ENCODE assay signal across 8 mouse cellular contexts in the genomic region with DNA sequence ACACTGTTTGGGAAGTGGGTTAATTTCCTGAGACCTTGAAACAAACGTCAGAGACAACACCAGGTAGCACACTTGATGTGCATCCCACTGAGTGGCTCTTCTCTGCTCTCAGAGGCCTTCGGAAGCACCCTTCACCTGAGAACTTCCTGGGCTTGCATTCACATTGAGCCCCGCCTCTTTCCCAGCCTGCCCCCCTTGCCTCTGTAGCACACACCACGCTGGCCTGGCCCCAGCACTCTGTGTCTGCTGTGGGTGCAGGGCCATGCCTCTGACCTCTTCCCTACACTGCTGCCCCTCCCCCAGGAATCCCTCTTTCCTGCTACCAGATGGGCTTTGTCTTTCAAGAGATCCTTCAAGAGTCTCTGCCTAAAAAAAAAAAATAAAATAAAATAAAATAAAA. TPM values are rescaled to one million over a fixed set of nuclear protein-coding genes. Genes with fewer than 3 reads are reported as not detected.
A peak's percentile ranks its signal among the peaks of the same experiment; 100 is the strongest.
DNase-seq lines count a peak whose midpoint lies in the region; ATAC-seq lines count a peak whose summit lies in the region.

No protein-coding gene starts in this region.

- no peaks in the 10 kb centered on the region for H3K9me3 ChIP-seq in hindbrain, embryonic 11.5 days (ENCODE audit: control insufficient read depth, low read length)
- no peaks in the 10 kb centered on the region for H3K9me3 ChIP-seq in hindbrain, embryonic 13.5 days

- H3K4me1 ChIP-seq in hindbrain, embryonic 11.5 days (replicated peaks; ENCODE audit: control insufficient read depth, insufficient read depth, low read length): no peaks in the 10 kb centered on the region; the same call in 1 of the 2 replicates
- peaks cover 11% of the 10 kb centered on the region for H3K4me1 ChIP-seq in hindbrain, embryonic 13.5 days (replicated peaks)

- H3K27ac ChIP-seq in hindbrain, embryonic 11.5 days (ENCODE audit: low read depth, low read length): no peak overlapping the region
- no peak overlapping the region for H3K27ac ChIP-seq in hindbrain, embryonic 13.5 days

- H3K9ac ChIP-seq in hindbrain, embryonic 11.5 days (ENCODE audit: low read depth, low read length): no peak overlapping the region
- H3K9ac ChIP-seq in hindbrain, embryonic 13.5 days: no peak overlapping the region

- WGBS in hindbrain, embryonic 11.5 days: 10% methylated on average over 4 of the region's 4 CpGs
- WGBS in hindbrain, embryonic 13.5 days: 26% methylated on average over 4 of the region's 4 CpGs

- peak; percentile 66; the same call in 1 of the 2 replicates for ATAC-seq in hindbrain, embryonic 11.5 days (ENCODE audit: low FRiP score)
- ATAC-seq in hindbrain, embryonic 13.5 days (ENCODE audit: low FRiP score): no peak

- H3K4me3 ChIP-seq in hindbrain, embryonic 11.5 days (ENCODE audit: low read depth, low read length): no peak overlapping the region
- H3K4me3 ChIP-seq in hindbrain, embryonic 13.5 days: no peak overlapping the region

- no peak overlapping the region for H3K4me2 ChIP-seq in hindbrain, embryonic 11.5 days (replicated peaks; ENCODE audit: low read depth, low read length)
- H3K4me2 ChIP-seq in hindbrain, embryonic 13.5 days: no peak overlapping the region

- DNase-seq in hindbrain, embryonic 11.5 days (ENCODE audit: low spot score): no peak
- DNase-seq in ES-CJ7 (ENCODE audit: low read depth, low spot score) (peak; percentile 46), R1 (ENCODE audit: low read depth, low spot score) (peak; percentile 30)
- peak; percentile 28 to 43 for DNase-seq in lung, adult 18-20 months
- DNase-seq in layer of hippocampus, postnatal 36 days: no peak
- DNase-seq in left cerebral cortex, adult 9 months (ENCODE audit: low spot score in 2 of 2): no peak
- DNase-seq in ovary, postnatal 14 days (ENCODE audit: low spot score): no peak

- no peaks in the 10 kb centered on the region for H3K27me3 ChIP-seq in hindbrain, embryonic 11.5 days (ENCODE audit: control insufficient read depth, insufficient read depth, low read length)
- no peaks in the 10 kb centered on the region for H3K27me3 ChIP-seq in hindbrain, embryonic 13.5 days

- H3K36me3 ChIP-seq in hindbrain, embryonic 11.5 days (ENCODE audit: control insufficient read depth, insufficient read depth, low read length): no peaks in the 10 kb centered on the region
- no peaks in the 10 kb centered on the region for H3K36me3 ChIP-seq in hindbrain, embryonic 13.5 days

RNA-seq across cellular contexts. Expression of a gene that starts 21.8 kb away (rescaled TPM):
- 2.7 and 3.7 TPM in 2 replicates for polyA plus RNA-seq in hindbrain, embryonic 11.5 days (2014; fragmentation: Nextera tagmentation; extraction: Ambion mirVana)
- polyA plus RNA-seq in hindbrain, embryonic 13.5 days (2015; fragmentation: Nextera tagmentation; extraction: Ambion mirVana): 4.4 and 5.2 TPM in 2 replicates
- 10 to 100 TPM; 40.7 to 44.2 TPM for total RNA-seq in layer of hippocampus, postnatal 36 days (2021)

RNA-seq across cellular contexts. Expression of a gene that starts 31.3 kb away (rescaled TPM):
- 66.3 and 69.2 TPM in 2 replicates for polyA plus RNA-seq in hindbrain, embryonic 11.5 days (2014; fragmentation: Nextera tagmentation; extraction: Ambion mirVana)
- polyA plus RNA-seq in hindbrain, embryonic 13.5 days (2015; fragmentation: Nextera tagmentation; extraction: Ambion mirVana): 76.0 and 76.6 TPM in 2 replicates
- total RNA-seq in layer of hippocampus, postnatal 36 days (2021): 10 to 100 TPM; 39.0 to 43.9 TPM

Comparison
In these comparisons a context has a peak if more than half of its experiments do, and no peak if none do; other contexts are left out.
1. DNase-seq: peak in ES-CJ7 (single experiment), R1 (single experiment) and lung, adult 18-20 months (2 of 2); none in hindbrain, embryonic 11.5 days (single experiment), layer of hippocampus, postnatal 36 days (0 of 2), left cerebral cortex, adult 9 months (0 of 2) and ovary, postnatal 14 days (single experiment).